Mouse (Mus musculus): ENCODE results near the gene Vash1. TPM values are rescaled to one million over a fixed set of nuclear protein-coding genes. Genes with fewer than 3 reads are reported as not detected.

The Vash1 gene
- polyA plus RNA-seq, 1 experiment from 2014 or later: 3.4 TPM

DNA sequence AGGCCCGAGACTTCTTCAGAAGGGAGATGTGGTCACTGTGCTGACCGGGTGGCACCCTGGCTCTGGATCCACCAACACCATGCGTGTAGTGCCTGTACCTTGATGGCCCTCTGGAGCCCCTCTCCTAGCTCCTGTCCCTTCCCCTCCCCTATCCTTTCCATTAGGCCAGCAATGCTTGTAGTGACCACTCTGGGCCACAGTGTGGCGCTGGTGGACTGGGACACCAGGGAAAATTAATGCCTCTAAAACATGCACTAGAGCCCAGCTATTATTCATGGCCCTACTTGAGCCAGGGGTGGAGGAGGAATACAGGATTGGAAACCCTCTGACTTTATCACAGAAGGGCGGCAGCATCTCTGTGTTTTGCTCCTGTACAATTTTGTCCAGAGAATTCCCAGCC lies 36.9 kb downstream of the Vash1 start:
- Histone ChIP-seq H3K9ac (ENCODE audit: low read length) (no peak overlapping the region), H3K4me1 (replicated peaks; ENCODE audit: control insufficient read depth, insufficient read depth) (no peaks in the 10 kb centered on the region), H3K27me3 (ENCODE audit: control insufficient read depth, insufficient read depth, low read length) (no peaks in the 10 kb centered on the region), H3K4me2 (replicated peaks; ENCODE audit: low read depth) (no peak overlapping the region), H3K36me3 (ENCODE audit: control insufficient read depth, insufficient read depth, low read length) (no peaks in the 10 kb centered on the region; the same call in 1 of the 2 replicates), H3K4me3 (ENCODE audit: low read depth, low read length) (no peak overlapping the region), H3K9me3 (ENCODE audit: control insufficient read depth, low read length) (no peaks in the 10 kb centered on the region), H3K27ac (replicated peaks) (no peak overlapping the region)
- TF ChIP-seq CTCF (IDR thresholded peaks at IDR 0.05; ENCODE audit: low read depth): peak; percentile 88
- TF ChIP-seq EP300 (optimal IDR thresholded peaks at IDR 0.05): no peak
- WGBS: 60% methylated on average over 5 of the region's 5 CpGs
- no peak for ATAC-seq (ENCODE audit: low FRiP score, low TSS enrichment)
- peak; percentile 73 for DNase-seq (ENCODE audit: low spot score)

- TF ChIP-seq EP300 (optimal IDR thresholded peaks at IDR 0.05): no peak
- WGBS: 91% methylated on average over 11 of the region's 11 CpGs
- DNase-seq (ENCODE audit: low spot score) (no peak), ATAC-seq (ENCODE audit: low FRiP score, low TSS enrichment) (no peak)
- Histone ChIP-seq H3K36me3 (ENCODE audit: control insufficient read depth, insufficient read depth, low read length) (no peaks in the 10 kb centered on the region; the same call in 1 of the 2 replicates), H3K4me2 (replicated peaks; ENCODE audit: low read depth) (no peak overlapping the region), H3K4me1 (replicated peaks; ENCODE audit: control insufficient read depth, insufficient read depth) (no peaks in the 10 kb centered on the region), H3K27me3 (ENCODE audit: control insufficient read depth, insufficient read depth, low read length) (no peaks in the 10 kb centered on the region), H3K9ac (ENCODE audit: low read length) (no peak overlapping the region), H3K4me3 (ENCODE audit: low read depth, low read length) (no peak overlapping the region), H3K27ac (replicated peaks) (no peak overlapping the region), H3K9me3 (ENCODE audit: control insufficient read depth, low read length) (no peaks in the 10 kb centered on the region)
Measured at GRCm38 (mm10) chr12:86716962-86717361, 38.5 kb downstream of the Vash1 start.

- no peak for DNase-seq (ENCODE audit: low spot score)
- 80% methylated on average over 18 of the region's 18 CpGs for WGBS
- no peak for TF ChIP-seq CTCF (IDR thresholded peaks at IDR 0.05; ENCODE audit: low read depth)
- TF ChIP-seq EP300 (optimal IDR thresholded peaks at IDR 0.05): no peak
Measured at GRCm38 (mm10) chr12:86719961-86720639, 41.6 kb downstream of the Vash1 start.

GRCm38 (mm10) chr12:86721453-86721852 lies 43.0 kb downstream of the Vash1 start:
- WGBS: 72% methylated on average over 5 of the region's 5 CpGs
- TF ChIP-seq EP300 (optimal IDR thresholded peaks at IDR 0.05) (no peak), CTCF (IDR thresholded peaks at IDR 0.05; ENCODE audit: low read depth) (no peak)
- DNase-seq (ENCODE audit: low spot score): no peak
- no peak for ATAC-seq (ENCODE audit: low FRiP score, low TSS enrichment)
- H3K4me3 ChIP-seq (ENCODE audit: low read depth, low read length): no peak overlapping the region
- H3K4me2 ChIP-seq (replicated peaks; ENCODE audit: low read depth): no peak overlapping the region
- no peak overlapping the region for H3K27ac ChIP-seq (replicated peaks)
- no peaks in the 10 kb centered on the region for H3K9me3 ChIP-seq (ENCODE audit: control insufficient read depth, low read length)
- H3K36me3 ChIP-seq (ENCODE audit: control insufficient read depth, insufficient read depth, low read length): no peaks in the 10 kb centered on the region; the same call in 1 of the 2 replicates
- no peak overlapping the region for H3K9ac ChIP-seq (ENCODE audit: low read length)
- no peaks in the 10 kb centered on the region for H3K4me1 ChIP-seq (replicated peaks; ENCODE audit: control insufficient read depth, insufficient read depth)
- H3K27me3 ChIP-seq (ENCODE audit: control insufficient read depth, insufficient read depth, low read length): no peaks in the 10 kb centered on the region

More at GRCm38 (mm10) chr12:86719961-86720639, 41.6 kb downstream of the Vash1 start:
- Histone ChIP-seq H3K4me1 (replicated peaks; ENCODE audit: control insufficient read depth, insufficient read depth) (no peaks in the 10 kb centered on the region), H3K4me2 (replicated peaks; ENCODE audit: low read depth) (no peak overlapping the region), H3K9me3 (ENCODE audit: control insufficient read depth, low read length) (no peaks in the 10 kb centered on the region), H3K27ac (replicated peaks) (no peak overlapping the region), H3K9ac (ENCODE audit: low read length) (no peak overlapping the region), H3K27me3 (ENCODE audit: control insufficient read depth, insufficient read depth, low read length) (no peaks in the 10 kb centered on the region), H3K4me3 (ENCODE audit: low read depth, low read length) (no peak overlapping the region), H3K36me3 (ENCODE audit: control insufficient read depth, insufficient read depth, low read length) (no peaks in the 10 kb centered on the region; the same call in 1 of the 2 replicates)
- 0 out of 2 replicates have a peak, but pooled peaks have one; percentile 20 for ATAC-seq (ENCODE audit: low FRiP score, low TSS enrichment)

DNA sequence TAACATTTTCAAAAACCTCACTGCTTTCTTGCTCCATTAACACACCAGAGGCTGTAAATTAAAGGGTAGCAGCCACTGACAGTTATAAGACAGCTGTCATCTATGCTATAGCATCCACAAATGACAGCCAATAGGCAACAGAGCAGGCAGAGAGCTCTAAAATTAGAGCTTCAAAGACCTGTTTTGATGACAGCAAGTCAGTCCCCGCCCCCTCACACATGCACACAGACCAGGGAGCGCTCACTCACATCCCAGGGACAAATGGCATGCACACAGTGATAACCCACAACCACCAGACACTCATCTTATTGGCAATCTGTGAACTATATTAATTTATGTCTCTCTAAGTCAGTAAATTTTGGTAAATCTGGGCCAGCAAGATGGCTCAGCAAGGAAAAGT lies 45.8 kb downstream of the Vash1 start:
- Histone ChIP-seq H3K4me1 (replicated peaks; ENCODE audit: control insufficient read depth, insufficient read depth) (no peaks in the 10 kb centered on the region), H3K9me3 (ENCODE audit: control insufficient read depth, low read length) (no peaks in the 10 kb centered on the region), H3K9ac (ENCODE audit: low read length) (no peak overlapping the region), H3K27ac (replicated peaks) (no peak overlapping the region), H3K4me2 (replicated peaks; ENCODE audit: low read depth) (no peak overlapping the region), H3K27me3 (ENCODE audit: control insufficient read depth, insufficient read depth, low read length) (no peaks in the 10 kb centered on the region), H3K36me3 (ENCODE audit: control insufficient read depth, insufficient read depth, low read length) (no peaks in the 10 kb centered on the region; the same call in 1 of the 2 replicates), H3K4me3 (ENCODE audit: low read depth, low read length) (no peak overlapping the region)
- ATAC-seq (ENCODE audit: low FRiP score, low TSS enrichment) (no peak), DNase-seq (ENCODE audit: low spot score) (no peak)
- 86% methylated on average over 2 of the region's 2 CpGs for WGBS
- TF ChIP-seq CTCF (IDR thresholded peaks at IDR 0.05; ENCODE audit: low read depth): no peak
- no peak for TF ChIP-seq EP300 (optimal IDR thresholded peaks at IDR 0.05)

DNA sequence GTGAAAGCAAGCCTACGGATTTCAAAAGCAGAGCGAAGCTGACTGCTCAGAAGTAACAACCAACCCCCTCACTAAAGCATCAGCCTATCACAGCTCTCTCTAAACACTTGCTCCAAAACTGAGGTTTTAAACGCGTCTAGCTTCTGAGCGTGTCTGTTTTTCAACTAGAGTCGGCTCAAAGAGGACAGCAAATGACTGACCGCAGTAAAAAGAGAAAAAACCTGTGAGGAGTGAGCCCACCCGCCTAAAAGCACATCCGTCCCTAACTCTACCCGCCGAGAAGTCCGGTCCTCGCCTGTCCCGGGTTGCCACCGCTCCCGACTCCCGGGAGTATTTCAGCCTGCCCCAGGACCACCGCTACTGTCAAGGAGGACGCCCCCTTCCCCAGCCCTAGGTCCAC lies 47.2 kb downstream of the Vash1 start:
- no peak; the same call in 1 of the 2 replicates for ATAC-seq (ENCODE audit: low FRiP score, low TSS enrichment)
- DNase-seq (ENCODE audit: low spot score): no peak
- no peaks in the 10 kb centered on the region for H3K9me3 ChIP-seq (ENCODE audit: control insufficient read depth, low read length)

More for the DNA sequence above, 47.2 kb downstream of the Vash1 start:
- TF ChIP-seq EP300 (optimal IDR thresholded peaks at IDR 0.05) (no peak), CTCF (IDR thresholded peaks at IDR 0.05; ENCODE audit: low read depth) (no peak)
- WGBS: 0% methylated on average over 19 of the region's 19 CpGs
- H3K4me3 ChIP-seq (ENCODE audit: low read depth, low read length): peak overlapping the region; percentile 70
- H3K36me3 ChIP-seq (ENCODE audit: control insufficient read depth, insufficient read depth, low read length): no peaks in the 10 kb centered on the region
- H3K27me3 ChIP-seq (ENCODE audit: control insufficient read depth, insufficient read depth, low read length): no peaks in the 10 kb centered on the region
- H3K4me2 ChIP-seq (replicated peaks; ENCODE audit: low read depth): peak overlapping the region; percentile 98
- peak overlapping the region; percentile 72 for H3K9ac ChIP-seq (ENCODE audit: low read length)
- H3K27ac ChIP-seq (replicated peaks): peak overlapping the region; percentile 75
- H3K4me1 ChIP-seq (replicated peaks; ENCODE audit: control insufficient read depth, insufficient read depth): no peaks in the 10 kb centered on the region
